Mouse (Mus musculus) Patski (cell line): ENCODE measurements around the gene Rnf4. TPM values are rescaled to one million over a fixed set of nuclear protein-coding genes. Genes with fewer than 3 reads are reported as not detected.

Experiments used
- ATAC-seq: fragments of 100-300 bp; one replicate; pipeline ENCODE4 v1.8.0; 2021
- CTCF ChIA-PET: fragments of 350-600 bp; sonication (Branson Sonifier 250); formaldehyde crosslinking; loops from one replicate; lab custom pipeline; 2022; ENCODE audit warnings: inconsistent platforms; lab: Charles Lee
- POLR2A ChIA-PET: fragments of 350-600 bp; sonication (Branson Sonifier 250); formaldehyde crosslinking; loops from one replicate; lab custom pipeline; 2022; ENCODE audit warnings: antibody characterized with exemption, inconsistent platforms; lab: Charles Lee
- DNase-seq: peaks from one replicate; pipeline ENCODE4 v3.0.0-alpha.2; 2011; ENCODE audit warnings: low read depth, low spot score
- H3K27me3 ChIP-seq: fragments of 371-371 bp; one replicate; pipeline ENCODE4 v1.5.1; 2021
- CTCF ChIP-seq: fragments of 100-300 bp; IDR thresholded peaks from one replicate; pipeline ENCODE4 v1.5.1; 2021
- in situ Hi-C: fragments of 300-500 bp; cut with MboI; formaldehyde crosslinking; loops from 3 replicates; pipeline ENCODE4 v1.11.1; 2018; ENCODE audit warnings: low pct_unique_long_range_greater_than_20kb, mixed read lengths
- polyA plus RNA-seq: library from polyadenylated mRNA; unstranded; gene quantifications from one replicate; pipeline ENCODE4 v1.2.3, GENCODE M21; 2021

Gene Rnf4
- polyA plus RNA-seq, 1 experiment from 2014 or later: 128 TPM

GRCm38 (mm10) chr5:34370840-34371239 is 34.8 kb downstream of the Rnf4 start:
- ATAC-seq: no peak
- no peaks in the 10 kb centered on the region for H3K27me3 ChIP-seq
- POLR2A ChIA-PET: interaction anchor here (0.6 to 2.1 kb wide), 3 partner anchors 9 to 164 kb away, joined by 4 to 6 read pairs (median 4); no protein-coding TSS in a partner anchor
- no peak for DNase-seq
- CTCF ChIA-PET: interaction anchor here (0.8 kb wide), 2 partner anchors 11 to 13 kb away, joined by 3 read pairs; no protein-coding TSS in a partner anchor
- in situ Hi-C loops: no loop called here
- no peak for TF ChIP-seq CTCF

GRCm38 (mm10) chr5:34372141-34372540 is 36.1 kb downstream of the Rnf4 start:
- DNase-seq (no peak), ATAC-seq (no peak)
- no peaks in the 10 kb centered on the region for H3K27me3 ChIP-seq
- POLR2A ChIA-PET: interaction anchor here (0.8 kb wide), 1 partner anchor 26 kb away, joined by 3 read pairs; no protein-coding TSS in a partner anchor
- TF ChIP-seq CTCF: no peak
- CTCF ChIA-PET: interaction anchor here (0.8 to 1.4 kb wide), 4 partner anchors 11 to 114 kb away, joined by 3 to 4 read pairs (median 3); no protein-coding TSS in a partner anchor
- in situ Hi-C loops: no loop called here

GRCm38 (mm10) chr5:34372541-34372940 is 36.5 kb downstream of the Rnf4 start:
- CTCF ChIA-PET: interaction anchor here (0.8 to 1.4 kb wide), 4 partner anchors 11 to 114 kb away, joined by 3 to 4 read pairs (median 3); no protein-coding TSS in a partner anchor
- no peak for TF ChIP-seq CTCF
- no peak for ATAC-seq
- POLR2A ChIA-PET: interaction anchor here (0.8 kb wide), 1 partner anchor 26 kb away, joined by 3 read pairs; no protein-coding TSS in a partner anchor
- no peaks in the 10 kb centered on the region for H3K27me3 ChIP-seq
- in situ Hi-C loops: no loop called here
- no peak for DNase-seq

DNA sequence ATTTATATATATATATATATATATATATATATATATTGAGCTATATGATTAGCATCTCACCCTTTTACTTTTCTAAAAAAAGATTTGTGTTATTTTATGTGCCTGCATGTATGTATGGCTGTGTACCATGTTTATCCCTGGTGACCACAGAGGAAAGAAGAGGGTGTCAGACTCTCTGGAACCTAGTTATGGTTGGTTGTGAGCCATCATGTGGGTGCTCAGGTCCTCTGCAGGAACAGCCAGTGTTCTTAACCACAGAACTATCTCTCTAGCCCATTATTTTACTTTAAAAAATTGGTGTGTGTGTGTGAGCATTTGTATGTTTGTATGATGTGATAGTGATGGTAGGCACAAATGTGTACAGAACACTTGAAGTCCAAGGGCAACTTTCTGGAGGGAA is 42.7 kb downstream of the Rnf4 start:
- no peak for DNase-seq
- H3K27me3 ChIP-seq: no peaks in the 10 kb centered on the region
- CTCF ChIA-PET: no interaction called here

GRCm38 (mm10) chr5:34381700-34382099 is 45.6 kb downstream of the Rnf4 start:
- POLR2A ChIA-PET: no interaction called here
- DNase-seq (no peak), ATAC-seq (no peak)
- CTCF ChIA-PET: interaction anchor here (1.0 to 1.7 kb wide), 4 partner anchors 11 to 27 kb away, joined by 3 to 4 read pairs (median 3); no protein-coding TSS in a partner anchor
- no peak for TF ChIP-seq CTCF
- no peaks in the 10 kb centered on the region for H3K27me3 ChIP-seq
- in situ Hi-C loops: no loop called here

More for the DNA sequence above, 42.7 kb downstream of the Rnf4 start:
- no peak for ATAC-seq
- no peak for TF ChIP-seq CTCF
- POLR2A ChIA-PET: interaction anchor here (2.0 kb wide), 1 partner anchor 9 kb away, joined by 6 read pairs; the partner anchor contains the start of gene Fam193a
- in situ Hi-C loops: no loop called here

- H3K27me3 ChIP-seq: no peaks in the 10 kb centered on the region
- POLR2A ChIA-PET: no interaction called here
- in situ Hi-C loops: no loop called here
- CTCF ChIA-PET: interaction anchor here (3.0 kb wide), 1 partner anchor 10 kb away, joined by 11 read pairs; no protein-coding TSS in a partner anchor
- no peak for DNase-seq
- ATAC-seq: no peak
- no peak for TF ChIP-seq CTCF
These were observed 49.5 kb downstream of the Rnf4 start for GRCm38 (mm10) chr5:34385616-34386015.

- ChIA-PET CTCF (interaction anchor here (1.2 kb wide), 1 partner anchor 14 kb away, joined by 3 read pairs; no protein-coding TSS in a partner anchor), POLR2A (no interaction called here)
- no peak for TF ChIP-seq CTCF
- in situ Hi-C loops: no loop called here
- H3K27me3 ChIP-seq: no peaks in the 10 kb centered on the region
- no peak for DNase-seq
- no peak for ATAC-seq
These were observed 50.7 kb downstream of the Rnf4 start for GRCm38 (mm10) chr5:34386744-34387143.

DNA sequence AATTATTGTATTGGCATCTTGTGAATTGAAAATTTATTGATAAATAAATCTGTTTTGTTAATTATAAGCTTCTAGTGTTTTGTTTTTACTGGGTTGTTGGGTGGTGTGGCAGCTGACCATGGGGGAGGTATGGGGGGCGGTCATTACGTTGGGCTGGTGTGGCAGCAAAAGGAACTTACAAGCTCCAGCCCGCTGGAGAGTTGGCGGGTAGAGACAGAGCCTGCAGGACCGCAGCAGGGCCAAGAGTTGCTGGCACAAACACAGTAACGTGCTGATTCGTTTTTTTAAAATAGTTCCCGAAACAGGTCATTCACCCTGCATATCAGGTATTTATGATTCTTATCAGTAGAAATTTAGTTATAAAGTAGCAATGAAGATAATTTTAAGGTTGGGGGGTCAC is 57.2 kb downstream of the Rnf4 start:
- no peaks in the 10 kb centered on the region for H3K27me3 ChIP-seq
- ChIA-PET CTCF (no interaction called here), POLR2A (no interaction called here)
- no peak for TF ChIP-seq CTCF
- no peak for ATAC-seq
- DNase-seq: no peak
- in situ Hi-C loops: no loop called here

DNA sequence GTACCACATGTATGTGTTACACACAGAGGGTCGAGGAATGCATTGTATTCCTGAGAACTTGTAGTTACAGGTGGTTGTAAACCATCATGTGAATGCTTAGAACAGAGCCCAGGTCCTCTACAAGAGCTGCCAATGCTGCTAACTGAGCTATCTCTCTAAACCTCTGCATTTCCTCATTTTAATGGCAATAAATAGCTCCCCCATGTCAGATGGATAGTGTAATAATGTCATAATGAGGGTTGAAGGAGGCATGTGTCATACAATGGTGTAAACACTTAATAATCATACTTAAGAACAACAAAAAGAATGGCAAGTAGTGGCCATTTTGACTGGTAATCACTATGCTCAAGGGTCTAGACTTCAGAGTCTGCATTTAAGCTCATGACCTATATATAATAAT is 59.3 kb downstream of the Rnf4 start:
- in situ Hi-C loops: no loop called here
- no peak for DNase-seq
- CTCF ChIA-PET: interaction anchor here (0.9 to 2.2 kb wide), 4 partner anchors 10 to 48 kb away, joined by 3 to 4 read pairs (median 4); no protein-coding TSS in a partner anchor
- no peaks in the 10 kb centered on the region for H3K27me3 ChIP-seq
- ATAC-seq: no peak
- POLR2A ChIA-PET: no interaction called here
- TF ChIP-seq CTCF: no peak

DNA sequence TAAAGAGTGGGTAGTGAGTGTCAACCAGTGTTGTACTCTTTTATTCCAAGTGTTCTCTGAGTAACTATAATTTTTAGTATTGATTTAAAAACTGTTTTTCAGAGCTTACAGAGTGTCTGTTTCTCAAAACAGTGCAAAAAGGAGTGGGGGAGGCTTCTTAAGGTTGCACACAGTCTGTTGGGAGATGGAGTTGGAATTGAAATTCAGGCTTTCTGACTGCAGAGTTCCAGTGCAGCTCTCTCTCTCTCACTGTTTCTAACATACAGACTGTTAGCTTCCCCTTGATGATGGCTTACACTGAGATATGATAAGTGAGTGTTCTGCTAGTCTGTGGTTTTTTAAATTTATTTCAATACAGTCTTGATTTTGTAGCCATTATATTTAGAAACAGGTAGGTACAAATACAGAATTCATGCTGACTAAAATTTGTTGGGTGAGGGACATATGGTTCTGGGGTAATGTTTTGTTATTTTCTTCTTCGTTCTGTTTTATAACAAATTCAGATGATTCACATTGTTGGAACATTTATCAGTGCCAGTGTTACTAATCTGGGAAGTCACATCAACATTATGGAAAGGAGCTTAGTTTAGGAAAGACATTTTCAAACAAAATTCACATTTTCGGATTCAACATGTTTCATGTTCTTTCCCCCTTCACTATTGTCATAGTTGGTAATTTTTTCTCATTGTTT is 59.9 kb downstream of the Rnf4 start:
- ChIA-PET CTCF (interaction anchor here (0.9 to 2.2 kb wide), 3 partner anchors 12 to 49 kb away, joined by 3 to 4 read pairs (median 4); no protein-coding TSS in a partner anchor), POLR2A (interaction anchor here (0.6 kb wide), 1 partner anchor 13 kb away, joined by 3 read pairs; no protein-coding TSS in a partner anchor)
- no peak for TF ChIP-seq CTCF
- H3K27me3 ChIP-seq: no peaks in the 10 kb centered on the region
- no peak for ATAC-seq
- DNase-seq: no peak
- in situ Hi-C loops: no loop called here
